Mouse (Mus musculus) heart, embryonic 16.5 days (tissue): ENCODE data around the gene Nrip2. TPM values are rescaled to one million over a fixed set of nuclear protein-coding genes. Genes with fewer than 3 reads are reported as not detected.
"Not testable (repeated sequence)": the region's sequence is repeated elsewhere in the genome, so short reads cannot be mapped to it uniquely, and the experiment has no call there.

Experiments
- ATAC-seq: fragments of 200-750 bp; cut with Nextera tagmentation; replicated peaks from 2 replicates; pipeline ENCODE4 v1.8.0; 2017; ENCODE audit warnings: moderate number of reproducible peaks; ENCODE audit not compliant: insufficient read depth, low FRiP score; ENCODE audit errors: extremely low read depth
- H3K27ac ChIP-seq: fragments of 300-500 bp; sonication (generic); 2 replicates; pipeline ENCODE4 v1.5.1; 2014; ENCODE audit warnings: mild to moderate bottlenecking, low read length, control low read depth, moderate library complexity
- H3K27me3 ChIP-seq: fragments of 300-500 bp; sonication (generic); 2 replicates; pipeline ENCODE4 v1.6.1; 2014; ENCODE audit warnings: low read length, mixed read lengths; ENCODE audit not compliant: control insufficient read depth, insufficient read depth
- H3K36me3 ChIP-seq: fragments of 300-500 bp; sonication (generic); 2 replicates; pipeline ENCODE4 v1.6.1; 2014; ENCODE audit not compliant: control insufficient read depth, insufficient read depth
- H3K4me1 ChIP-seq: fragments of 300-500 bp; sonication (generic); 2 replicates; pipeline ENCODE4 v1.6.1; 2014; ENCODE audit warnings: low read length, mixed read lengths; ENCODE audit not compliant: control insufficient read depth, insufficient read depth
- H3K4me2 ChIP-seq: fragments of 300-500 bp; sonication (generic); 2 replicates; pipeline ENCODE4 v1.6.1; 2014; ENCODE audit warnings: low read depth, mild to moderate bottlenecking, control low read depth, low read length
- H3K4me3 ChIP-seq: fragments of 300-500 bp; sonication (generic); 2 replicates; pipeline ENCODE4 v1.5.1; 2014; ENCODE audit warnings: mild to moderate bottlenecking, control low read depth, low read length
- H3K9ac ChIP-seq: fragments of 300-500 bp; sonication (generic); 2 replicates; pipeline ENCODE4 v1.6.1; 2014; ENCODE audit warnings: low read length, control low read depth
- H3K9me3 ChIP-seq: fragments of 300-500 bp; sonication (generic); replicated peaks from 2 replicates; pipeline ENCODE4 v1.6.1; 2016; ENCODE audit warnings: low read length; ENCODE audit not compliant: control insufficient read depth
- WGBS: fragments of 180-500 bp; shearing (Covaris S2); extraction: QIAGEN DNeasy Blood & Tissue Kit; methylation state at CpG from one replicate; pipeline ENCODE4 v1.1.7; 2014; 5-methylcytosine and 5-hydroxymethylcytosine counted together
- polyA plus RNA-seq: library from polyadenylated mRNA; unstranded; fragments of >200 nt; fragmentation: Nextera tagmentation; extraction: Ambion mirVana; gene quantifications from 2 replicates; pipeline ENCODE4 v1.2.1, GENCODE M21; 2015

The Nrip2 gene
- polyA plus RNA-seq, 1 experiment from 2014 or later: 4.1 TPM

DNA sequence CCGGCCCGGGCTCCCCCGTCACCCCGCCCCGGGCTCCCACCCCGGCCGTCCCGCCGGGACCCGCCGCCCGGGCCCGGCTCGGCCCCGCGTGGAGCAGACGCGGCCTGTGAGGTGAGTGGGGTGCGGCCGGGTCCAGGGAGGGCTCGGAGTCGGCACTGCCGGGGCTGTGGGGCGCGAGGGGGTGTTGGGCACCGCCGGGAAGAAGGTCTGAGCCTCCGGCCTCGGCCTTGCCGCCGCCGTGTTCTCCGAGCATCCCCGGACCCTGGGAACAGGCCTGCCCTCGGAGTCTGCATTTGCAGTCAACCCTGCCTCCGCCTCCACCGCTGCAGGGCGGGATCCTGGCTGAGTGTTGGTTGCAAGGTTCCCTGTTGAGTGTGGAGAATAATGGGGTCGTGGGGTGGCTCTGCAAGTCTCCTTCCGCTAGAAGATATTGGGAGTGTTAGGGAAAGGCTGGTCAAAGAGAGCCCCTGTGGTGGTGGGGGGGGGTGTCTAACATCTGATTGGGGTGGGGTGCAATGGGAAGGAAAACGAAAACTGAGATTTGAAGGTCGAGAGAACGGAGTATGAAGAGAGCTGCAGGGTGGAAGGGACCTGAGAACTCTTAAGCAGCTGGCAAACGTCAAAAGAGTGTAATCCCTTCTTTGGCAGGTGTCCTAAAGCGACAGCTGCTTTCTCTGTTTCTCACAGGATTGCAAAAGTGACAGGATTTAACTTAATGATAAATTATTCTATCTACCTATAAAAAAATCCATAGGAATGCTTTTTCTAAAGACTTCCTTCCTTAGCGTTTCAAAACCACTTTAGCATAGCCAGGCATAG lies 35.9 kb upstream of the Nrip2 start:
- H3K9me3 ChIP-seq: no peaks in the 10 kb centered on the region
- 1% methylated on average over 45 of the region's 46 CpGs for WGBS
- H3K4me3 ChIP-seq: peak overlapping the region; percentile 88
- peak; percentile 29 for ATAC-seq
- peak overlapping the region; percentile 87 for H3K9ac ChIP-seq
- no peaks in the 10 kb centered on the region for H3K27me3 ChIP-seq
- peaks cover 10% of the 10 kb centered on the region for H3K4me1 ChIP-seq
- H3K36me3 ChIP-seq: peaks cover 20% of the 10 kb centered on the region
- peak overlapping the region; percentile 92 for H3K27ac ChIP-seq
- peak overlapping the region; percentile 87 for H3K4me2 ChIP-seq

GRCm38 (mm10) chr6:128364721-128365120 lies 34.4 kb upstream of the Nrip2 start:
- no peak overlapping the region; the same call in 1 of the 2 replicates for H3K4me2 ChIP-seq
- 71% methylated on average over 6 of the region's 6 CpGs for WGBS

DNA sequence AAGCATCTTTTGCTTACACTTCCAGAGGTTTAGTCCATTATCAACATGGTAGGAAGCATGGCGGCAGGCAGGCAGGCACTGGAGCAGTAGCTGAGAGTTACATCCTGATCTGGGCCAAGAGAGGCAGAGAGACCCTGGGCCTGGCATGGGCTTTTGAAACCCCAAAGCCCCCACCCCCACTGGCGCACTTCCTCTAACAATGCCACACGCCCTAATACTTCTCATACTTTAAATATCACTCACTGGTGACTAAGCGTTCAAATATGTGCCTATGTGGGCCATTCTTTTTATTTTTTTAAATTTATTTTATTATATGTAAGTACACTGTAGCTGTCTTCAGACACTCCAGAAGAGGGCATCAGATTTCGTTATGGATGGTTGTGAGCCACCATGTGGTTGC lies 32.6 kb upstream of the Nrip2 start:
- Histone ChIP-seq H3K4me1 (peaks cover 5% of the 10 kb centered on the region), H3K9ac (no peak overlapping the region), H3K4me2 (no peak overlapping the region), H3K27ac (no peak overlapping the region), H3K27me3 (no peaks in the 10 kb centered on the region), H3K9me3 (no peaks in the 10 kb centered on the region), H3K4me3 (no peak overlapping the region), H3K36me3 (peaks cover 40% of the 10 kb centered on the region)
- 92% methylated on average over 5 of the region's 5 CpGs for WGBS
- ATAC-seq: no peak

More at GRCm38 (mm10) chr6:128364721-128365120, 34.4 kb upstream of the Nrip2 start:
- H3K4me1 ChIP-seq: peaks cover 10% of the 10 kb centered on the region
- no peak overlapping the region for H3K27ac ChIP-seq
- peaks cover 24% of the 10 kb centered on the region for H3K36me3 ChIP-seq
- ATAC-seq: no peak
- no peaks in the 10 kb centered on the region for H3K9me3 ChIP-seq
- no peaks in the 10 kb centered on the region for H3K27me3 ChIP-seq
- H3K9ac ChIP-seq: no peak overlapping the region
- no peak overlapping the region for H3K4me3 ChIP-seq

GRCm38 (mm10) chr6:128370040-128370439 lies 29.1 kb upstream of the Nrip2 start:
- Histone ChIP-seq H3K36me3 (peaks cover 68% of the 10 kb centered on the region), H3K4me2 (no peak overlapping the region), H3K9ac (no peak overlapping the region), H3K9me3 (no peaks in the 10 kb centered on the region), H3K4me3 (no peak overlapping the region), H3K27ac (no peak overlapping the region), H3K4me1 (no peaks in the 10 kb centered on the region; the same call in 1 of the 2 replicates), H3K27me3 (no peaks in the 10 kb centered on the region)
- ATAC-seq: no peak
- 73% methylated on average over 5 of the region's 5 CpGs for WGBS

DNA sequence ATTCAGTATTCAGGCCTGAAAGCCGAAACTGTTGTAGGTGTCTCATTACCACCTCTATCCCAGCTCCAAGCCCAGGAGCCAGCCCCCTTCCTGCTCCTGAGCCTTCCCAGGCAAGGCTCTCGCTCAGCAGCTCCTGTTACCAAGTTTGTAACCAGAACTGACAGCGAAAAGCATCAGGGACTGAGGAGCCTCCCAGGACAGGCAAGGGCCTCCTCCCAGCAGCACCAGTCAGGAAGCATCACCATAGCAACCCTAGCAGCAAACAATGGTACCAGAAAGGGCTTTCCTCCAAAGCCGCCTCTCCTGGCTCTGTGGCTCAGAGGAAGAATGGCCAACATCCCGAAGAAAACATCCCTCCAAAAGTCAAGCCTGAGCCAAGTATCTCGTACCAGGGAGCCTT lies 23.9 kb upstream of the Nrip2 start, which contains the start of the genes Tex52 and Gm44596:
Gene Tex52 (plus strand): TSS at position 265 of the 400 bp plus-strand sequence.
Gene Gm44596 (plus strand): TSS at position 312 of the 400 bp plus-strand sequence.
- H3K27ac ChIP-seq: peak within 1 kb of the TSS; percentile 39; the same call in 1 of the 2 replicates
- no peak within 1 kb of the TSS for H3K4me2 ChIP-seq
- WGBS: 39% methylated on average over 6 of the region's 6 CpGs
- no peak within 1 kb of the TSS for H3K4me3 ChIP-seq
- no peaks in the 10 kb centered on the region for H3K27me3 ChIP-seq
- H3K36me3 ChIP-seq: peaks cover 43% of the 10 kb centered on the region
- H3K9ac ChIP-seq: no peak within 1 kb of the TSS
- no peaks in the 10 kb centered on the region for H3K9me3 ChIP-seq
- peak; percentile 74 for ATAC-seq
- no peaks in the 10 kb centered on the region; the same call in 1 of the 2 replicates for H3K4me1 ChIP-seq

GRCm38 (mm10) chr6:128376371-128377085 lies 22.6 kb upstream of the Nrip2 start:
- H3K4me2 ChIP-seq: no peak overlapping the region
- H3K9me3 ChIP-seq: no peaks in the 10 kb centered on the region
- H3K4me1 ChIP-seq: no peaks in the 10 kb centered on the region; the same call in 1 of the 2 replicates
- H3K4me3 ChIP-seq: no peak overlapping the region
- no peak for ATAC-seq
- peaks cover 30% of the 10 kb centered on the region for H3K36me3 ChIP-seq
- WGBS: 85% methylated on average over 17 of the region's 17 CpGs
- no peaks in the 10 kb centered on the region for H3K27me3 ChIP-seq
- no peak overlapping the region for H3K9ac ChIP-seq
- no peak overlapping the region for H3K27ac ChIP-seq

DNA sequence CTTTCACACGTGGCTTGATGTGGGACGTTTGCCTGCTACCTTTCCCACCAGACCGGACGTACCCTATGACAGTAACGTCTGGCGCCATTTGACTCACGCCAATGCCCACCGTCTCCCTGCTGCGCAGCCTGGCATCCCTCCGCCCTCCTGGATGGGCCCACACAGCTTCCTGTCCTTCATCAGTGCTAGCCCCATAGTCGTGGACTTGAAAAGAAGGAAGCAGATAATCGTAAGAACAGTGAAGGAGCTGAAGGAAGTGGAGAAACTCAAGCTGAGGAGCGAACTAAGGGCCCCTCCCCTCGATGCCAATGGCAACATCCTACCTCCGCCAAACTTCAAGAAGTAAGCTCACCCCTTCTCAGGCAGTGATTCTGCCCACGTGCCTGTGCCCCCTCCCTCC lies 19.5 kb upstream of the Nrip2 start:
- Histone ChIP-seq H3K4me3 (no peak overlapping the region), H3K9ac (no peak overlapping the region), H3K9me3 (no peaks in the 10 kb centered on the region), H3K4me1 (no peaks in the 10 kb centered on the region; the same call in 1 of the 2 replicates), H3K27ac (no peak overlapping the region), H3K4me2 (no peak overlapping the region), H3K27me3 (no peaks in the 10 kb centered on the region), H3K36me3 (peaks cover 4% of the 10 kb centered on the region)
- ATAC-seq: no peak
- WGBS: 77% methylated on average over 16 of the region's 16 CpGs

DNA sequence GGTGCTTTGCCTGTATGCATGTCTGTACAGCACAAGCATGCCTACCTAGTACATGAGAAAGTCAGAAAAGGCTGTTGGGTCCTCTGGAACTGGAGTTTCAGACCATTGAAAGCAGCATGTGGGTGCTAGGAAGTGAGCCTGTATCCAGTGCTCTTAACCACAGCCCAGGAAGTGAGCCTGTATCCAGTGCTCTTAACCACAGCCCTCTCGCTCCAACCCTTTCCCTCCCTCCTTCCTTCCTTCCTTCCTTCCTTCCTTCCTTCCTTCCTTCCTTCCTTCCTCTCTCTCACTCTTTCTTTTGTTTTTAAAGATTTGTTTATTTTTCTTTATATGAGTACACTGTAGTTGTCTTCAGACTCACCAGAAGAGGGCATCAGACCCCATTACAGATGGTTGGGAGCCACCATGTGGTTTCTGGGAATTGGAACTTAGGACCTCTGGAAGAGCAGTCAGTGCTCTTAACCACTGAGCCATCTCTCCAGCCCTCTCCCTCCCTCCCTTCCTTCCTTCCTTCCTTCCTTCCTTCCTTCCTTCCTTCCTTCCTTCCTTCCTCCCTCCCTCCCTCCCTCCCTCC lies 18.4 kb upstream of the Nrip2 start:
- not testable (repeated sequence) for H3K27ac ChIP-seq, H3K27me3 ChIP-seq, H3K9ac ChIP-seq, H3K36me3 ChIP-seq, ATAC-seq, H3K4me3 ChIP-seq, H3K4me1 ChIP-seq, H3K9me3 ChIP-seq, H3K4me2 ChIP-seq
- 60% methylated on average over 1 of the region's 1 CpGs for WGBS
